Mouse (Mus musculus): Measurements from ENCODE around the gene Gm3755.
"Not testable (repeated sequence)": the region's sequence is repeated elsewhere in the genome, so short reads cannot be mapped to it uniquely, and the experiment has no call there.

The Gm3755 gene

DNA sequence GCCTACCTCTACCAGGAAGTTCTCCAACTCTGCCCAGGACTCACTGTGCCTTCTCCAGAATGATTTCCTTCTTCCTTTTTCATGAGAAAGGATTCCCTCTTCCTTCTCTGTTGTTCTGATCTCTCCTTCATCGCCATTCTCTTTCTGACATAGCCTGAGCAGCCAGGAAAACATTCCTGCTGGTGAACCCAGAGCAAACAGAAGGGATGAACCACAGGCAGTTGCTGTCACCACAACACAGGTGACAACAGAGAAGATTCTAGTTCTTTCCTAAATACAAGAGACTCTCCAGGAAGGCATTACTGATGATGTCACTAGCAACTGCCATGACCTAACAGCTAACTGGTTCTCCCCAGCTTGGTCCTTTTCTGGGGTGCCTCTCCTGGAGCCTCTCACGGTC lies at the start of gene Gm3755:
Gene Gm3755, minus strand, starts transcription at position 101 of the 400 bp plus-strand sequence.
- not testable (repeated sequence) for DNase-seq

DNA sequence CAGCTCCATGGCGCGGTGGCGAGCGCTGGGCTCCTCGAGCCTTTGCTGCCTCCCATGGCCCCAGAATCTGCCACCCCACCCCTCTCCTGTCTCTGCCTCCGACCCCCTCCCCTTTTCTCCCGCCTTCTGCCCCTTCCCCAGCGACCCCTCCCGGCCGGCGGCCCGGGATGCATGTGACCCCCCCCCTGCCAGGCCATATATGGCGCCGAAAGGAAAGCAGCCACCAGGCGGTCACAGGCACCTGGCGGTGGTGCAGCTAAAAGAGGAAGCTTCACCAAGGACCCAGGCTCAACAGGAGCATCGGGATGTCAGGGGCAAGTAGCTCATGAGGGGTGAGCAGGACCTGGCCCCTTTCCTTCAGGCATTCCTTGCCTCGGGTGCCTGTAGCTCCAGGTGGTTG lies 38.0 kb upstream of the Gm3755 start:
- not testable (repeated sequence) for DNase-seq

DNA sequence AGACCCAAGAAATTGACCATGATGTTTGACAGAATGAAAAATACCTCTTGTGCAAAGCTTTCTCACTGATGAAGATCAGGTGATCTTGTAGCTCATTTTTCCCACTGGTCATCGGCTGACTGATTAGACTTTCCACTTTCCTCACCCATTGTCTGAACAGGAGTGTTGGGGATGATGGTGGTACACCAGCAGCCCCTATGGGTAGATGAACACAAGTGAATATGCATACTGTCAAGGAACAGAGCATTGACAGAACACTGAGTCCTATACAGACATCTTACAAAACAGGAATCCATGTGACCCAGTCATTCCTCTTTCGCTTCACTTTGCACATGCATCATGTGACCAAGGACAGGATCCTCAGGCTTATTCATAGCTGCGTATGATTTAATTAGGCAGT lies 32.9 kb upstream of the Gm3755 start, which contains the start of gene Gm3752:
Gene Gm3752, minus strand, starts transcription at position 101 of the 400 bp plus-strand sequence.
- DNase-seq, result not testable (repeated sequence)

DNA sequence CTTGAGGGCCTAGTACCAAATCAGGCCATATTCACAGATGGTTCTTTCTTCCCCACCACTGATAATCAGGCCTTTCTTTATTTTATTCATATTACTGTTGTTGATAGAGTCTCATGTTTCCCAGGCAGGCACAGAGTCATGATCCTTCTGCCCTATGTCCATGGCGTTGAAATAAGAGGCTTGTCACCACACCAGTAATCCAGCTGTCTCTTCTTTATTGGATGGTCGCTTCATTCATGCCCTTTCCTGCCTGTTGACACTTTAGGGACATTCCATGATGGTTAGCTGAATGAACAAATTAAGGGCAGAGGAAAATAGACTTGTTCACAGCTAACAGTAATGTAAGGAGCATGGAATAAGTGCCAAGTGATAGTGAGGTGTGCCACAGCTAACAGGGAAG lies 28.2 kb downstream of the Gm3755 start:
- DNase-seq, result not testable (repeated sequence)
